Mouse (Mus musculus) liver, embryonic 16.5 days (tissue): ENCODE results near the gene Wif1. TPM values are rescaled to one million over a fixed set of nuclear protein-coding genes. Genes with fewer than 3 reads are reported as not detected.
A peak's percentile ranks its signal among the peaks of the same experiment; 100 is the strongest.

Experiments used
- ATAC-seq: fragments of 200-750 bp; cut with Nextera tagmentation; 2 replicates; pipeline ENCODE4 v1.8.0; 2017; ENCODE audit warnings: low read depth, mild to moderate bottlenecking, moderate number of reproducible peaks, moderate library complexity
- H3K27ac ChIP-seq: fragments of 300-500 bp; sonication (generic); 2 replicates; pipeline ENCODE4 v1.5.1; 2014; ENCODE audit warnings: mild to moderate bottlenecking, low read length
- H3K27me3 ChIP-seq: fragments of 300-500 bp; sonication (generic); 2 replicates; pipeline ENCODE4 v1.6.1; 2014; ENCODE audit warnings: low read depth, low read length, mixed read lengths; ENCODE audit not compliant: control insufficient read depth, insufficient read depth
- H3K36me3 ChIP-seq: fragments of 300-500 bp; sonication (generic); 2 replicates; pipeline ENCODE4 v1.6.1; 2014; ENCODE audit warnings: mild to moderate bottlenecking; ENCODE audit not compliant: control insufficient read depth, insufficient read depth
- H3K4me1 ChIP-seq: fragments of 300-500 bp; sonication (generic); 2 replicates; pipeline ENCODE4 v1.6.1; 2014; ENCODE audit warnings: low read depth, low read length, mixed read lengths; ENCODE audit not compliant: control insufficient read depth
- H3K4me2 ChIP-seq: fragments of 300-500 bp; sonication (generic); 2 replicates; pipeline ENCODE4 v1.6.1; 2014; ENCODE audit warnings: low read depth, low read length, mixed read lengths
- H3K4me3 ChIP-seq: fragments of 300-500 bp; sonication (generic); 2 replicates; pipeline ENCODE4 v1.5.1; 2014; ENCODE audit warnings: low read depth, mild to moderate bottlenecking, low read length
- H3K9ac ChIP-seq: fragments of 300-500 bp; sonication (generic); 2 replicates; pipeline ENCODE4 v1.6.1; 2014; ENCODE audit warnings: low read depth, low read length
- H3K9me3 ChIP-seq: fragments of 300-500 bp; sonication (generic); replicated peaks from 2 replicates; pipeline ENCODE4 v1.6.1; 2016; ENCODE audit warnings: low read length; ENCODE audit not compliant: control insufficient read depth
- WGBS: fragments of 180-500 bp; shearing (Covaris S2); extraction: QIAGEN DNeasy Blood & Tissue Kit; methylation state at CpG from one replicate; pipeline ENCODE4 v1.1.7; 2014; ENCODE audit not compliant: insufficient replicate concordance; 5-methylcytosine and 5-hydroxymethylcytosine counted together
- polyA plus RNA-seq: library from polyadenylated mRNA; unstranded; fragments of >200 nt; fragmentation: Nextera tagmentation; extraction: Ambion mirVana; gene quantifications from 2 replicates; pipeline ENCODE4 v1.2.1, GENCODE M21; 2015

Gene Wif1
- polyA plus RNA-seq, 1 experiment from 2014 or later = 1.0 TPM

- Histone ChIP-seq H3K4me2 (peak overlapping the region; percentile 39), H3K4me3 (no peak overlapping the region), H3K27me3 (no peaks in the 10 kb centered on the region), H3K9ac (no peak overlapping the region), H3K27ac (no peak overlapping the region), H3K9me3 (no peaks in the 10 kb centered on the region), H3K4me1 (no peaks in the 10 kb centered on the region), H3K36me3 (no peaks in the 10 kb centered on the region)
- no peak for ATAC-seq
- WGBS = 5% methylated on average over 6 of the region's 6 CpGs
Measured at GRCm38 (mm10) chr10:121089312-121089711, 55.6 kb downstream of the Wif1 start.

- Histone ChIP-seq H3K9me3 (no peaks in the 10 kb centered on the region), H3K4me2 (peak overlapping the region; percentile 39), H3K27me3 (no peaks in the 10 kb centered on the region), H3K9ac (no peak overlapping the region), H3K4me3 (no peak overlapping the region), H3K27ac (no peak overlapping the region), H3K36me3 (no peaks in the 10 kb centered on the region), H3K4me1 (no peaks in the 10 kb centered on the region)
- 12% methylated on average over 8 of the region's 8 CpGs for WGBS
- peak; percentile 58; the same call in 1 of the 2 replicates for ATAC-seq
Measured at GRCm38 (mm10) chr10:121090006-121090405, 56.2 kb downstream of the Wif1 start.

GRCm38 (mm10) chr10:121095948-121096347 is 62.2 kb downstream of the Wif1 start:
- H3K9me3 ChIP-seq = no peaks in the 10 kb centered on the region; the same call in 1 of the 2 replicates
- 41% methylated on average over 12 of the region's 12 CpGs for WGBS
- no peak for ATAC-seq
- H3K4me1 ChIP-seq = no peaks in the 10 kb centered on the region
- no peak overlapping the region for H3K9ac ChIP-seq
- no peaks in the 10 kb centered on the region for H3K36me3 ChIP-seq
- H3K4me2 ChIP-seq = no peak overlapping the region
- H3K4me3 ChIP-seq = no peak overlapping the region
- no peaks in the 10 kb centered on the region for H3K27me3 ChIP-seq
- H3K27ac ChIP-seq = no peak overlapping the region

- Histone ChIP-seq H3K4me1 (no peaks in the 10 kb centered on the region), H3K9me3 (no peaks in the 10 kb centered on the region; the same call in 1 of the 2 replicates), H3K27me3 (no peaks in the 10 kb centered on the region), H3K36me3 (no peaks in the 10 kb centered on the region), H3K4me3 (no peak overlapping the region), H3K27ac (no peak overlapping the region), H3K9ac (no peak overlapping the region), H3K4me2 (no peak overlapping the region)
- no peak for ATAC-seq
- WGBS = 66% methylated on average over 12 of the region's 12 CpGs
Measured at GRCm38 (mm10) chr10:121098263-121098662, 64.5 kb downstream of the Wif1 start.

- Histone ChIP-seq H3K4me3 (no peak overlapping the region), H3K4me2 (no peak overlapping the region), H3K4me1 (no peaks in the 10 kb centered on the region), H3K27me3 (no peaks in the 10 kb centered on the region), H3K9me3 (no peaks in the 10 kb centered on the region; the same call in 1 of the 2 replicates), H3K27ac (no peak overlapping the region), H3K36me3 (no peaks in the 10 kb centered on the region), H3K9ac (no peak overlapping the region)
- 74% methylated on average over 11 of the region's 11 CpGs for WGBS
- no peak for ATAC-seq
Measured at GRCm38 (mm10) chr10:121099658-121100057, 65.9 kb downstream of the Wif1 start.

GRCm38 (mm10) chr10:121116115-121116514 is 82.4 kb downstream of the Wif1 start:
- H3K27me3 ChIP-seq = no peaks in the 10 kb centered on the region
- no peak for ATAC-seq
- H3K27ac ChIP-seq = no peak overlapping the region
- no peaks in the 10 kb centered on the region for H3K9me3 ChIP-seq
- H3K4me1 ChIP-seq = no peaks in the 10 kb centered on the region
- no peak overlapping the region for H3K9ac ChIP-seq
- no peak overlapping the region for H3K4me3 ChIP-seq
- no peak overlapping the region for H3K4me2 ChIP-seq
- H3K36me3 ChIP-seq = no peaks in the 10 kb centered on the region

- 41% methylated on average over 4 of the region's 4 CpGs for WGBS
- no peaks in the 10 kb centered on the region for H3K27me3 ChIP-seq
- H3K36me3 ChIP-seq = no peaks in the 10 kb centered on the region
- H3K4me1 ChIP-seq = no peaks in the 10 kb centered on the region
- H3K4me3 ChIP-seq = no peak overlapping the region
- no peak overlapping the region for H3K27ac ChIP-seq
- no peak overlapping the region for H3K9ac ChIP-seq
- no peak for ATAC-seq
- no peaks in the 10 kb centered on the region for H3K9me3 ChIP-seq
- no peak overlapping the region for H3K4me2 ChIP-seq
Measured at GRCm38 (mm10) chr10:121116636-121117035, 82.9 kb downstream of the Wif1 start.

GRCm38 (mm10) chr10:121120751-121121150 is 87.0 kb downstream of the Wif1 start:
- no peaks in the 10 kb centered on the region for H3K36me3 ChIP-seq
- no peaks in the 10 kb centered on the region for H3K9me3 ChIP-seq
- H3K27me3 ChIP-seq = no peaks in the 10 kb centered on the region
- H3K4me1 ChIP-seq = no peaks in the 10 kb centered on the region
- ATAC-seq = no peak
- H3K4me2 ChIP-seq = no peak overlapping the region
- no peak overlapping the region for H3K4me3 ChIP-seq
- no peak overlapping the region for H3K9ac ChIP-seq
- H3K27ac ChIP-seq = no peak overlapping the region
- 68% methylated on average over 6 of the region's 6 CpGs for WGBS

GRCm38 (mm10) chr10:121124481-121124880 is 90.7 kb downstream of the Wif1 start:
- Histone ChIP-seq H3K27ac (no peak overlapping the region), H3K27me3 (no peaks in the 10 kb centered on the region), H3K4me2 (no peak overlapping the region), H3K9me3 (no peaks in the 10 kb centered on the region), H3K9ac (no peak overlapping the region), H3K4me1 (no peaks in the 10 kb centered on the region), H3K36me3 (no peaks in the 10 kb centered on the region), H3K4me3 (no peak overlapping the region)
- no peak for ATAC-seq
- 79% methylated on average over 16 of the region's 16 CpGs for WGBS
